14 mouse cellular contexts compared by ENCODE assay signal in genomic region chr2:38184977-38185376, GRCm38 (mm10).
"Had no signal": no experiment of that assay in that cellular context is flagged by ENCODE, and none has a peak within 500 bp of the region (broad histone marks: within the 10 kb centered on the region; RNA-seq: fewer than 3 reads in every experiment).

No protein-coding gene starts in this region.

- H3K9me3 ChIP-seq: intestine, embryonic 15.5 days; limb, embryonic 13.5 days; neural tube, embryonic 15.5 days had no signal

- DNase-seq: kidney, adult 18-20 months; kidney, postnatal 10 days; kidney, postnatal 4 days; left cerebral cortex, postnatal 4 days; lung, adult 18-20 months; midbrain, embryonic 14.5 days; right cerebral cortex, adult 18-20 months; right cerebral cortex, postnatal 25 days; thymus, adult 2 months; thymus, postnatal 25 days had no signal

- H3K36me3 ChIP-seq: intestine, embryonic 15.5 days; limb, embryonic 13.5 days; neural tube, embryonic 15.5 days had no signal

- H3K4me2 ChIP-seq: intestine, embryonic 15.5 days; limb, embryonic 13.5 days; neural tube, embryonic 15.5 days had no signal

- H3K9ac ChIP-seq: intestine, embryonic 15.5 days; limb, embryonic 13.5 days; neural tube, embryonic 15.5 days had no signal

- H3K27ac ChIP-seq: intestine, embryonic 15.5 days; limb, embryonic 13.5 days; neural tube, embryonic 15.5 days had no signal

- H3K4me3 ChIP-seq: intestine, embryonic 15.5 days; limb, embryonic 13.5 days; myocyte; neural tube, embryonic 15.5 days had no signal

- H3K27me3 ChIP-seq: intestine, embryonic 15.5 days; limb, embryonic 13.5 days; neural tube, embryonic 15.5 days had no signal

- ATAC-seq: intestine, embryonic 15.5 days had no signal

- H3K4me1 ChIP-seq: intestine, embryonic 15.5 days; neural tube, embryonic 15.5 days had no signal
